Mouse (Mus musculus): ENCODE measurements at regions not wholly inside any gene's neighbourhood (a gene's known extent, or its start where the extent isn't known, plus 50 kb on each side); places are given as distances from the start of the nearest gene placed in this dataset.

GRCm38 (mm10) chr7:71873817-71874216 lies 432.6 kb downstream of the Mctp2 start:
- no peak for DNase-seq (ENCODE audit: low read depth)

GRCm38 (mm10) chr7:71872912-71873311 lies 433.5 kb downstream of the Mctp2 start:
- no peak for DNase-seq (ENCODE audit: low read depth)

GRCm38 (mm10) chr7:71867090-71867489 lies 439.3 kb downstream of the Mctp2 start:
- DNase-seq (ENCODE audit: low read depth), result peak; percentile 6

- DNase-seq (ENCODE audit: low read depth), result no peak
Measured at GRCm38 (mm10) chr7:71865371-71866166, 440.8 kb downstream of the Mctp2 start.

GRCm38 (mm10) chr7:71852864-71853263 lies 453.5 kb downstream of the Mctp2 start:
- DNase-seq (ENCODE audit: low read depth), result no peak

GRCm38 (mm10) chr7:71849174-71849573 lies 457.2 kb downstream of the Mctp2 start:
- DNase-seq (ENCODE audit: low read depth), result no peak

GRCm38 (mm10) chr7:71837845-71838244 lies 468.6 kb downstream of the Mctp2 start:
- no peak for DNase-seq (ENCODE audit: low read depth)

GRCm38 (mm10) chr7:71831790-71832525 lies 474.4 kb downstream of the Mctp2 start:
- DNase-seq (ENCODE audit: low read depth), result no peak

GRCm38 (mm10) chr7:71829567-71829966 lies 476.8 kb downstream of the Mctp2 start:
- no peak for DNase-seq (ENCODE audit: low read depth)

GRCm38 (mm10) chr7:71816138-71816537 lies 464.9 kb upstream of the Gm10295 start:
- DNase-seq (ENCODE audit: low read depth), result no peak

- no peak for DNase-seq (ENCODE audit: low read depth)
Measured at GRCm38 (mm10) chr7:71794201-71794600, 442.9 kb upstream of the Gm10295 start.

- DNase-seq (ENCODE audit: low read depth), result no peak
Measured at GRCm38 (mm10) chr7:71788401-71788800, 437.1 kb upstream of the Gm10295 start.

GRCm38 (mm10) chr7:71782496-71782895 lies 431.2 kb upstream of the Gm10295 start:
- no peak for DNase-seq (ENCODE audit: low read depth)

GRCm38 (mm10) chr7:71749886-71750285 lies 398.6 kb upstream of the Gm10295 start:
- no peak for DNase-seq (ENCODE audit: low read depth)

- no peak for DNase-seq (ENCODE audit: low read depth)
Measured at GRCm38 (mm10) chr7:71746118-71746897, 395.0 kb upstream of the Gm10295 start.

- no peak for DNase-seq (ENCODE audit: low read depth)
Measured at GRCm38 (mm10) chr7:71728509-71728908, 377.2 kb upstream of the Gm10295 start.

- DNase-seq (ENCODE audit: low read depth), result no peak
Measured at GRCm38 (mm10) chr7:71708209-71708608, 356.9 kb upstream of the Gm10295 start.

- DNase-seq (ENCODE audit: low read depth), result no peak
Measured at GRCm38 (mm10) chr7:71706201-71706600, 354.9 kb upstream of the Gm10295 start.

- DNase-seq (ENCODE audit: low read depth), result no peak
Measured at GRCm38 (mm10) chr7:71705426-71706050, 354.3 kb upstream of the Gm10295 start.

GRCm38 (mm10) chr7:71704661-71705240 lies 353.5 kb upstream of the Gm10295 start:
- no peak for DNase-seq (ENCODE audit: low read depth)

All from fibroblast of lung, adult 2 months (primary cell).